7 mouse cellular contexts compared by ENCODE assay signal in the genomic region with DNA sequence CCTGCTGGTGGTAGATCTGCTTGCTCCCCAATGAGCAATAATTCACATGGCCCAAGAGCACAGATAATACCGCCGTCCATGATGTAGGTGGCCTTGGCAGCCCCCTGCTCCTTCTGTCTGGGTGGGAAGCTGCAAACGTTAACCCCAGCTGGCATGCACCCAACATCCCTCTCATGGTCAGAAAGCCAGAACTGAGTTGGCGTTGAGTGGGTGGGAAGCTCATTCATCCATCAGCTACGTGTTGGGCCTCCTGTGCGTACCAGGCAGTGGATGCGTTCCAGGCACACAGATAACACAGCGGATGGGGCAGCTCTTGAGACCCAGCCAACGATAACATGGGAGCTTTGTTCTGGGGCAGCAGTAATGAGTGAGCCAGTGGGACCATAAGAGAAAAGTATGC.
A peak's percentile ranks its signal among the peaks of the same experiment; 100 is the strongest.
DNase-seq lines count a peak whose midpoint lies in the region; ATAC-seq and TF ChIP-seq lines count a peak whose summit lies in the region.

No protein-coding gene starts in this region.

- H3K27me3 ChIP-seq in midbrain, postnatal 0 days (ENCODE audit: insufficient read depth, low read length): no peaks in the 10 kb centered on the region
- no peaks in the 10 kb centered on the region for H3K27me3 ChIP-seq in midbrain, embryonic 16.5 days (ENCODE audit: control insufficient read depth, insufficient read depth, low read depth, low read length)

- H3K9me3 ChIP-seq in midbrain, postnatal 0 days (ENCODE audit: low read length): no peaks in the 10 kb centered on the region
- H3K9me3 ChIP-seq in midbrain, embryonic 16.5 days (replicated peaks; ENCODE audit: control insufficient read depth, low read length, poor library complexity, severe bottlenecking): no peaks in the 10 kb centered on the region

- ATAC-seq in midbrain, postnatal 0 days (ENCODE audit: low FRiP score): no peak
- ATAC-seq in midbrain, embryonic 16.5 days: no peak

- H3K9ac ChIP-seq in midbrain, postnatal 0 days (replicated peaks; ENCODE audit: low read length, poor library complexity, severe bottlenecking): no peak overlapping the region
- H3K9ac ChIP-seq in midbrain, embryonic 16.5 days (ENCODE audit: low read depth, low read length): no peak overlapping the region

- TF ChIP-seq CTCF in midbrain, postnatal 0 days (IDR thresholded peaks at IDR 0.05): no peak

- WGBS in midbrain, postnatal 0 days: 75% methylated on average over 9 of the region's 9 CpGs
- WGBS in midbrain, embryonic 16.5 days: 76% methylated on average over 9 of the region's 9 CpGs

- no peaks in the 10 kb centered on the region for H3K36me3 ChIP-seq in midbrain, postnatal 0 days (ENCODE audit: insufficient read depth, low read length)
- no peaks in the 10 kb centered on the region for H3K36me3 ChIP-seq in midbrain, embryonic 16.5 days (ENCODE audit: control insufficient read depth, insufficient read depth, low read length)

- no peaks in the 10 kb centered on the region for H3K4me1 ChIP-seq in midbrain, postnatal 0 days (ENCODE audit: insufficient read depth, low read length)
- no peaks in the 10 kb centered on the region for H3K4me1 ChIP-seq in midbrain, embryonic 16.5 days (ENCODE audit: control insufficient read depth, insufficient read depth, low read length)

- no peak overlapping the region for H3K4me2 ChIP-seq in midbrain, postnatal 0 days (ENCODE audit: low read depth, low read length, poor library complexity, severe bottlenecking)
- no peak overlapping the region for H3K4me2 ChIP-seq in midbrain, embryonic 16.5 days (ENCODE audit: low read length)

- H3K27ac ChIP-seq in midbrain, postnatal 0 days (ENCODE audit: low read depth, low read length): no peak overlapping the region
- H3K27ac ChIP-seq in midbrain, embryonic 16.5 days (ENCODE audit: low read length): no peak overlapping the region

- DNase-seq in midbrain, postnatal 0 days (ENCODE audit: low spot score): peak; percentile 66
- DNase-seq in cerebellum, adult 9-11 months: peak; percentile 72
- DNase-seq in kidney, postnatal 4 days: peak; percentile 78 to 83
- peak; percentile 49 for DNase-seq in lung, postnatal 36 days
- DNase-seq in urinary bladder, postnatal 25 days (ENCODE audit: low spot score): no peak
- no peak for DNase-seq in spleen, postnatal 14 days (ENCODE audit: low spot score in 2 of 2)

- no peak overlapping the region for H3K4me3 ChIP-seq in midbrain, postnatal 0 days (ENCODE audit: low read depth, low read length)
- no peak overlapping the region for H3K4me3 ChIP-seq in midbrain, embryonic 16.5 days (ENCODE audit: low read depth, low read length)

Comparison
In these comparisons a context has a peak if more than half of its experiments do, and no peak if none do; other contexts are left out.
1. DNase-seq: peak in midbrain, postnatal 0 days (single experiment), cerebellum, adult 9-11 months (single experiment), kidney, postnatal 4 days (2 of 2) and lung, postnatal 36 days (single experiment); none in urinary bladder, postnatal 25 days (single experiment) and spleen, postnatal 14 days (0 of 2).